In the genomic region with DNA sequence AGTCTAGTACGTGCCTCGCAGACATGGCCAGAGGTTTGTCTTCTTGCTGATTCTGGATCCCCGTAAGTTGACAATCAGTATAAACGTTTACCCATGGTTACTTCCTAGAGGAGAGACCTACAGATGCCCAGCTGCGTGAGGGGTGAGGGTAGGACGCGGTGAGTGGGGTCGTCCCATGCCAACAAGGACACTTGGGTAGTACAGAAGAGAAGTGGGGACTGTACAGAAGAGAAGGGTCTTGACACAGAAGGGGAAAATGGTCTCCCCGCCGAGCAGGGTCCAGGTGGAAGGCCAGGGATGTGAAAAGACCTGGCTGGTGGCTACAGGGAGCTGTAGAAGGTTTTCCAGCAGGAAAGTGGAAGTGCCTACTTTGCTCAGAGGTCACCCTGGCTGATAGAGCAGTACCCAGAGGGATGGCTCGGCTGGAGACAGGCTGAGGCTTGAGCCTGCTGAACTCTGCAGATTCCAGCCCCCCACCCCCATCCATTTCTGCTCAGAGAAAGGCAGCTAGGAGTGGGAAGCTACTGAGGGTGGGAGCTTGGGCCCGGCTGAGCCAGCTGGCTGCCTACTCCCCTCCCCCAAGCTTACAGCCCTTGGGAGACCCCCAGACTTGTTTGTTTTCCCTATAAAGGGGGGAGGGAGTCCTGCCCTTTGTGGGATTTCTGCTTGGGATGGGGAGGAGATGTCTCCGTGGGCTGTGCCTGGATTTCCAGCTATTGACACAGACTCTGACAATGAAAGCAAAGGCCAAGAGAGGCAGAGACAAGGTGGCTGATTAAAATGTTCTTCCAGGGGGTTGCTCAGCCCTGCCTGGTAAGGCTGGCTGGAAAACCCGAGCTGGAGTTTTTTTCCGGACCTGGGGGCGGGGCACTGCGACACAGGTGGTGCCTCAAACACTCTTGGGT, we compare ENCODE assay signal across 8 mouse cellular contexts. TPM values are rescaled to one million over a fixed set of nuclear protein-coding genes. Genes with fewer than 3 reads are reported as not detected.
DNase-seq lines count a peak whose midpoint lies in the region; ATAC-seq and TF ChIP-seq lines count a peak whose summit lies in the region.

No protein-coding gene starts in this region.

- 0 out of 2 replicates have a peak, but pooled peaks cover 2% of the 10 kb centered on the region for H3K27me3 ChIP-seq in forebrain, embryonic 14.5 days (replicated peaks; ENCODE audit: control insufficient read depth, insufficient read depth, low read length)
- no peaks in the 10 kb centered on the region for H3K27me3 ChIP-seq in kidney, postnatal 0 days (ENCODE audit: insufficient read depth, low read length)
- no peaks in the 10 kb centered on the region for H3K27me3 ChIP-seq in myocyte (ENCODE audit: control insufficient read depth, insufficient read depth, insufficient read length)

- H3K27ac ChIP-seq in forebrain, embryonic 14.5 days (ENCODE audit: low read depth, low read length) = peak overlapping the region; percentile 56; the same call in 1 of the 2 replicates
- H3K27ac ChIP-seq in kidney, postnatal 0 days = no peak overlapping the region

- no peak overlapping the region for H3ac ChIP-seq in myocyte (ENCODE audit: control insufficient read depth, insufficient read length)

- no peaks in the 10 kb centered on the region for H3K36me3 ChIP-seq in forebrain, embryonic 14.5 days (ENCODE audit: control insufficient read depth, insufficient read depth, low read length)
- H3K36me3 ChIP-seq in kidney, postnatal 0 days (ENCODE audit: insufficient read depth, low read length) = no peaks in the 10 kb centered on the region
- H3K36me3 ChIP-seq in myocyte (ENCODE audit: control insufficient read depth, insufficient read depth) = no peaks in the 10 kb centered on the region

- peak; percentile 63 for DNase-seq in ovary, postnatal 36 days (ENCODE audit: low spot score)
- no peak for DNase-seq in ovary, postnatal 10 days (ENCODE audit: low spot score)
- DNase-seq in forebrain, embryonic 14.5 days (ENCODE audit: low spot score) = peak; percentile 94
- DNase-seq in kidney, postnatal 0 days (ENCODE audit: low spot score) = peak; percentile 89
- no peak for DNase-seq in left cerebral cortex, adult 11 months (ENCODE audit: low spot score)
- DNase-seq in lung, adult 18-20 months = no peak
- DNase-seq in lung, postnatal 10 days = no peak

- no peaks in the 10 kb centered on the region for H3K79me2 ChIP-seq in myocyte (ENCODE audit: control insufficient read depth, insufficient read depth)

- no peak for TF ChIP-seq POLR2A in myocyte (IDR thresholded peaks at IDR 0.05; ENCODE audit: insufficient read length, low read depth)

- H3K4me1 ChIP-seq in forebrain, embryonic 14.5 days (ENCODE audit: control insufficient read depth, insufficient read depth, low read length) = peaks cover 32% of the 10 kb centered on the region
- H3K4me1 ChIP-seq in kidney, postnatal 0 days (replicated peaks; ENCODE audit: insufficient read depth, low read length) = peaks cover 22% of the 10 kb centered on the region

- H3K4me2 ChIP-seq in forebrain, embryonic 14.5 days (ENCODE audit: low read length) = peak overlapping the region; percentile 8
- peak overlapping the region; percentile 23; the same call in 1 of the 2 replicates for H3K4me2 ChIP-seq in kidney, postnatal 0 days (ENCODE audit: low read length)
- H3K4me2 ChIP-seq in myocyte (ENCODE audit: low read depth) = peak overlapping the region; percentile 15

- no peak overlapping the region for H3K4me3 ChIP-seq in forebrain, embryonic 14.5 days (ENCODE audit: low read depth, low read length)
- H3K4me3 ChIP-seq in kidney, postnatal 0 days (replicated peaks; ENCODE audit: low read depth, low read length) = no peak overlapping the region
- H3K4me3 ChIP-seq in myocyte = no peak overlapping the region

- peak overlapping the region; percentile 29; the same call in 1 of the 2 replicates for H3K9ac ChIP-seq in forebrain, embryonic 14.5 days (ENCODE audit: low read length)
- H3K9ac ChIP-seq in kidney, postnatal 0 days (ENCODE audit: low read depth, low read length) = no peak overlapping the region

- WGBS in forebrain, embryonic 14.5 days = 19% methylated on average over 17 of the region's 17 CpGs
- WGBS in kidney, postnatal 0 days = 34% methylated on average over 17 of the region's 17 CpGs

- H3K9me3 ChIP-seq in forebrain, embryonic 14.5 days (replicated peaks; ENCODE audit: control insufficient read depth, low read length) = 0 out of 2 replicates have a peak, but pooled peaks cover 3% of the 10 kb centered on the region
- H3K9me3 ChIP-seq in kidney, postnatal 0 days (replicated peaks; ENCODE audit: low read length) = no peaks in the 10 kb centered on the region

- TF ChIP-seq CTCF in kidney, postnatal 0 days (IDR thresholded peaks at IDR 0.05; ENCODE audit: low read depth) = no peak

- peak; percentile 96 for ATAC-seq in forebrain, embryonic 14.5 days
- peak; percentile 77 for ATAC-seq in kidney, postnatal 0 days (replicated peaks; ENCODE audit: low FRiP score, low read depth)

TF ChIP-seq in myocyte, 11 proteins besides CTCF, POLR2A, EP300 and RAD21:
- TF ChIP-seq CEBPB (IDR thresholded peaks at IDR 0.05; ENCODE audit: insufficient read depth, poor library complexity, severe bottlenecking) (peak; percentile 26; the same call in 1 of the 2 replicates), TCF3 (IDR thresholded peaks at IDR 0.05; ENCODE audit: insufficient read length, low read depth) (no peak)

RNA-seq across cellular contexts. Expression of gene Tle3, which starts 11.2 kb away (rescaled TPM):
- polyA plus RNA-seq in forebrain, embryonic 14.5 days (2014; fragmentation: Nextera tagmentation; extraction: Ambion mirVana) = 28.1 and 30.1 TPM in 2 replicates
- 22.0 and 22.9 TPM in 2 replicates for polyA plus RNA-seq in kidney, postnatal 0 days (2015; fragmentation: Nextera tagmentation; extraction: Ambion mirVana)
- 62.1 TPM for polyA plus RNA-seq in myocyte (2012; fragmentation: generic; extraction: Trizol)

Comparison
In these comparisons a context has a peak if more than half of its experiments do, and no peak if none do; other contexts are left out.
1. DNase-seq: peak in ovary, postnatal 36 days (single experiment), forebrain, embryonic 14.5 days (single experiment) and kidney, postnatal 0 days (single experiment); none in ovary, postnatal 10 days (single experiment), left cerebral cortex, adult 11 months (single experiment), lung, adult 18-20 months (0 of 2) and lung, postnatal 10 days (single experiment).
2. Peak in every context shown above with its lines, with median percentiles within 50 percentile points of each other: H3K4me2 ChIP-seq.